Mouse (Mus musculus): ENCODE results near the gene Phf5a. TPM values are rescaled to one million over a fixed set of nuclear protein-coding genes. Genes with fewer than 3 reads are reported as not detected.

Gene Phf5a
- polyA plus RNA-seq, 1 experiment from 2014 or later = 124 TPM

GRCm38 (mm10) chr15:81839634-81840033 lies 32.1 kb downstream of the Phf5a start:
- Histone ChIP-seq H3K4me3 (no peak overlapping the region), H3K27me3 (replicated peaks) (0 out of 2 replicates have a peak, but pooled peaks cover 3% of the 10 kb centered on the region), H3K36me3 (replicated peaks) (no peaks in the 10 kb centered on the region), H3K27ac (no peak overlapping the region), H3K9ac (no peak overlapping the region), H3K9me3 (no peaks in the 10 kb centered on the region), H3K4me2 (no peak overlapping the region), H3K4me1 (peaks cover 9% of the 10 kb centered on the region)
- ATAC-seq (replicated peaks) = peak; percentile 50; the same call in 1 of the 2 replicates
- 65% methylated on average over 5 of the region's 5 CpGs for WGBS

- peaks cover 9% of the 10 kb centered on the region for H3K4me1 ChIP-seq
- no peaks in the 10 kb centered on the region for H3K9me3 ChIP-seq
- H3K4me2 ChIP-seq = no peak overlapping the region
- no peaks in the 10 kb centered on the region for H3K36me3 ChIP-seq (replicated peaks)
- 0 out of 2 replicates have a peak, but pooled peaks cover 3% of the 10 kb centered on the region for H3K27me3 ChIP-seq (replicated peaks)
- WGBS = 65% methylated on average over 14 of the region's 14 CpGs
- ATAC-seq (replicated peaks) = no peak
- H3K9ac ChIP-seq = no peak overlapping the region
- no peak overlapping the region for H3K4me3 ChIP-seq
- H3K27ac ChIP-seq = no peak overlapping the region
Observed at GRCm38 (mm10) chr15:81838554-81839235, 33.0 kb downstream of the Phf5a start.

- Histone ChIP-seq H3K27me3 (replicated peaks) (0 out of 2 replicates have a peak, but pooled peaks cover 3% of the 10 kb centered on the region), H3K9me3 (no peaks in the 10 kb centered on the region), H3K27ac (no peak overlapping the region), H3K4me3 (no peak overlapping the region), H3K4me1 (peaks cover 9% of the 10 kb centered on the region), H3K9ac (no peak overlapping the region), H3K4me2 (no peak overlapping the region), H3K36me3 (replicated peaks) (no peaks in the 10 kb centered on the region)
- 52% methylated on average over 7 of the region's 7 CpGs for WGBS
- ATAC-seq (replicated peaks) = no peak
Observed at GRCm38 (mm10) chr15:81836966-81837920, 34.5 kb downstream of the Phf5a start.

- H3K9ac ChIP-seq = peak overlapping the region; percentile 30
- ATAC-seq (replicated peaks) = 0 out of 2 replicates have a peak, but pooled peaks have one; percentile 48
Observed at GRCm38 (mm10) chr15:81836124-81836821, 35.4 kb downstream of the Phf5a start.

GRCm38 (mm10) chr15:81835007-81835880 lies 36.5 kb downstream of the Phf5a start:
- Histone ChIP-seq H3K27ac (no peak overlapping the region), H3K27me3 (replicated peaks) (0 out of 2 replicates have a peak, but pooled peaks cover 3% of the 10 kb centered on the region), H3K9ac (no peak overlapping the region), H3K4me2 (no peak overlapping the region; the same call in 1 of the 2 replicates), H3K36me3 (replicated peaks) (no peaks in the 10 kb centered on the region), H3K4me3 (no peak overlapping the region), H3K9me3 (no peaks in the 10 kb centered on the region), H3K4me1 (peaks cover 9% of the 10 kb centered on the region)
- 75% methylated on average over 10 of the region's 10 CpGs for WGBS
- no peak for ATAC-seq (replicated peaks)

More at GRCm38 (mm10) chr15:81836124-81836821, 35.4 kb downstream of the Phf5a start:
- Histone ChIP-seq H3K4me1 (peaks cover 9% of the 10 kb centered on the region), H3K4me2 (peak overlapping the region; percentile 42), H3K4me3 (peak overlapping the region; percentile 15; the same call in 1 of the 2 replicates), H3K36me3 (replicated peaks) (no peaks in the 10 kb centered on the region), H3K27me3 (replicated peaks) (0 out of 2 replicates have a peak, but pooled peaks cover 3% of the 10 kb centered on the region), H3K27ac (no peak overlapping the region), H3K9me3 (no peaks in the 10 kb centered on the region)
- WGBS = 2% methylated on average over 33 of the region's 33 CpGs

GRCm38 (mm10) chr15:81834171-81834841 lies 37.4 kb downstream of the Phf5a start:
- no peak overlapping the region for H3K4me3 ChIP-seq
- H3K9me3 ChIP-seq = no peaks in the 10 kb centered on the region
- no peak for ATAC-seq (replicated peaks)
- WGBS = 53% methylated on average over 3 of the region's 3 CpGs
- H3K4me2 ChIP-seq = no peak overlapping the region
- H3K27me3 ChIP-seq (replicated peaks) = 0 out of 2 replicates have a peak, but pooled peaks cover 3% of the 10 kb centered on the region
- no peak overlapping the region for H3K27ac ChIP-seq
- H3K4me1 ChIP-seq = peaks cover 9% of the 10 kb centered on the region
- H3K9ac ChIP-seq = no peak overlapping the region
- no peaks in the 10 kb centered on the region for H3K36me3 ChIP-seq (replicated peaks)

GRCm38 (mm10) chr15:81833481-81833880 lies 38.2 kb downstream of the Phf5a start:
- Histone ChIP-seq H3K4me3 (no peak overlapping the region), H3K36me3 (replicated peaks) (0 out of 2 replicates have a peak, but pooled peaks cover 3% of the 10 kb centered on the region), H3K27ac (no peak overlapping the region), H3K27me3 (replicated peaks) (0 out of 2 replicates have a peak, but pooled peaks cover 3% of the 10 kb centered on the region), H3K9me3 (no peaks in the 10 kb centered on the region), H3K4me2 (no peak overlapping the region), H3K4me1 (peaks cover 9% of the 10 kb centered on the region), H3K9ac (no peak overlapping the region)
- WGBS = 78% methylated on average over 4 of the region's 4 CpGs
- ATAC-seq (replicated peaks) = no peak

GRCm38 (mm10) chr15:81832219-81832618 lies 39.5 kb downstream of the Phf5a start:
- Histone ChIP-seq H3K36me3 (replicated peaks) (0 out of 2 replicates have a peak, but pooled peaks cover 10% of the 10 kb centered on the region), H3K9me3 (no peaks in the 10 kb centered on the region), H3K4me2 (no peak overlapping the region), H3K4me3 (no peak overlapping the region), H3K27me3 (replicated peaks) (0 out of 2 replicates have a peak, but pooled peaks cover 3% of the 10 kb centered on the region), H3K9ac (no peak overlapping the region), H3K27ac (no peak overlapping the region), H3K4me1 (peaks cover 9% of the 10 kb centered on the region)
- WGBS = 93% methylated on average over 3 of the region's 3 CpGs
- ATAC-seq (replicated peaks) = no peak

- H3K4me3 ChIP-seq = no peak overlapping the region
- no peak overlapping the region for H3K9ac ChIP-seq
- no peaks in the 10 kb centered on the region for H3K9me3 ChIP-seq
- WGBS = 14% methylated on average over 24 of the region's 24 CpGs
- ATAC-seq (replicated peaks) = peak; percentile 76
- peaks cover 13% of the 10 kb centered on the region; the same call in 1 of the 2 replicates for H3K36me3 ChIP-seq (replicated peaks)
- H3K4me1 ChIP-seq = peaks cover 4% of the 10 kb centered on the region
- H3K27me3 ChIP-seq (replicated peaks) = 0 out of 2 replicates have a peak, but pooled peaks cover 3% of the 10 kb centered on the region
- no peak overlapping the region for H3K27ac ChIP-seq
- H3K4me2 ChIP-seq = peak overlapping the region; percentile 7; the same call in 1 of the 2 replicates
Observed at GRCm38 (mm10) chr15:81831136-81831825, 40.4 kb downstream of the Phf5a start.

GRCm38 (mm10) chr15:81830530-81830929 lies 41.2 kb downstream of the Phf5a start:
- Histone ChIP-seq H3K4me3 (no peak overlapping the region), H3K9ac (no peak overlapping the region), H3K27ac (no peak overlapping the region), H3K9me3 (no peaks in the 10 kb centered on the region), H3K36me3 (replicated peaks) (peaks cover 19% of the 10 kb centered on the region), H3K4me1 (no peaks in the 10 kb centered on the region), H3K27me3 (replicated peaks) (0 out of 2 replicates have a peak, but pooled peaks cover 3% of the 10 kb centered on the region), H3K4me2 (no peak overlapping the region)
- 96% methylated on average over 4 of the region's 4 CpGs for WGBS
- no peak for ATAC-seq (replicated peaks)

Measured in midbrain, embryonic 15.5 days (tissue).